Mouse (Mus musculus) lung, adult 2 months (tissue): Measurements from ENCODE around the gene Aup1.

Experiments used
- CTCF ChIP-seq: fragments of 200-500 bp; IDR thresholded peaks from 2 replicates; pipeline ENCODE4 v1.5.1; 2011; ENCODE audit warnings: mild to moderate bottlenecking, low read length, control low read depth; ENCODE audit not compliant: insufficient read depth
- POLR2A ChIP-seq: fragments of 200-500 bp; IDR thresholded peaks from 2 replicates; pipeline ENCODE4 v1.6.1; 2011; ENCODE audit warnings: low read depth, mild to moderate bottlenecking, control low read depth, low read length, borderline replicate concordance; ENCODE audit errors: extremely low read depth

- no peak for TF ChIP-seq CTCF
- TF ChIP-seq POLR2A: no peak
These were observed 23.5 kb downstream of the Aup1 start, which contains the start of gene Pcgf1 for GRCm38 (mm10) chr6:83077630-83078323.
